Mouse (Mus musculus) stomach, postnatal 0 days (tissue): ENCODE data around the gene Tbc1d7. TPM values are rescaled to one million over a fixed set of nuclear protein-coding genes. Genes with fewer than 3 reads are reported as not detected.

Experiments used
- ATAC-seq: fragments of 200-750 bp; cut with Nextera tagmentation; 2 replicates; pipeline ENCODE4 v1.8.0; 2017; ENCODE audit not compliant: low FRiP score, low TSS enrichment
- DNase-seq: peaks from one replicate; pipeline ENCODE4 v3.0.0-alpha.2; 2016; ENCODE audit warnings: low spot score
- H3K27ac ChIP-seq: fragments of 300-500 bp; sonication (generic); replicated peaks from 2 replicates; pipeline ENCODE4 v1.5.1; 2014; ENCODE audit warnings: mild to moderate bottlenecking, control low read depth
- H3K27me3 ChIP-seq: fragments of 300-500 bp; sonication (generic); 2 replicates; pipeline ENCODE4 v1.6.1; 2014; ENCODE audit warnings: low read length; ENCODE audit not compliant: control insufficient read depth, insufficient read depth
- H3K36me3 ChIP-seq: fragments of 300-500 bp; sonication (generic); 2 replicates; pipeline ENCODE4 v1.6.1; 2014; ENCODE audit warnings: low read length, mixed read lengths; ENCODE audit not compliant: control insufficient read depth, insufficient read depth
- H3K4me1 ChIP-seq: fragments of 300-500 bp; sonication (generic); replicated peaks from 2 replicates; pipeline ENCODE4 v1.6.1; 2014; ENCODE audit warnings: antibody characterized with exemption; ENCODE audit not compliant: control insufficient read depth, insufficient read depth
- H3K4me2 ChIP-seq: fragments of 300-500 bp; sonication (generic); replicated peaks from 2 replicates; pipeline ENCODE4 v1.6.1; 2014; ENCODE audit warnings: low read depth, mild to moderate bottlenecking, control low read depth, moderate library complexity
- H3K4me3 ChIP-seq: fragments of 300-500 bp; sonication (generic); 2 replicates; pipeline ENCODE4 v1.5.1; 2014; ENCODE audit warnings: low read depth, low read length, control low read depth
- H3K9ac ChIP-seq: fragments of 300-500 bp; sonication (generic); 2 replicates; pipeline ENCODE4 v1.6.1; 2014; ENCODE audit warnings: mild to moderate bottlenecking, low read length, control low read depth, mixed read lengths
- H3K9me3 ChIP-seq: fragments of 300-500 bp; sonication (generic); 2 replicates; pipeline ENCODE4 v1.6.1; 2016; ENCODE audit warnings: low read length; ENCODE audit not compliant: control insufficient read depth
- CTCF ChIP-seq: IDR thresholded peaks from 2 replicates; pipeline ENCODE4 v1.5.1; 2016; ENCODE audit warnings: antibody characterized with exemption, low read depth, mild to moderate bottlenecking, moderate library complexity
- EP300 ChIP-seq: optimal IDR thresholded peaks from 2 replicates; pipeline ENCODE3; 2016; ENCODE audit warnings: antibody characterized with exemption
- WGBS: fragments of 180-500 bp; shearing (Covaris S2); extraction: QIAGEN DNeasy Blood & Tissue Kit; methylation state at CpG from one replicate; pipeline ENCODE4 v1.1.7; 2014; 5-methylcytosine and 5-hydroxymethylcytosine counted together
- polyA plus RNA-seq: library from polyadenylated mRNA; unstranded; fragments of >200 nt; fragmentation: Nextera tagmentation; extraction: Ambion mirVana; gene quantifications from 2 replicates; pipeline ENCODE4 v1.2.1, GENCODE M21; 2015

Gene Tbc1d7
- polyA plus RNA-seq: 30.9 and 31.3 TPM in 2 replicates

GRCm38 (mm10) chr13:43171020-43171710, at the start of gene Tbc1d7:
Gene Tbc1d7 (minus strand): TSS chr13:43171501.
- peak; percentile 98 for DNase-seq
- no peaks in the 10 kb centered on the region for H3K9me3 ChIP-seq
- H3K4me1 ChIP-seq: no peaks in the 10 kb centered on the region
- under 1% methylated on average over 33 of the region's 48 CpGs for WGBS
- peak within 1 kb of the TSS; percentile 82 for H3K9ac ChIP-seq
- H3K4me3 ChIP-seq: peak within 1 kb of the TSS; percentile 61
- H3K36me3 ChIP-seq: 0 out of 2 replicates have a peak, but pooled peaks cover 4% of the 10 kb centered on the region
- H3K27ac ChIP-seq: peak within 1 kb of the TSS; percentile 79
- ATAC-seq: peak; percentile 96
- H3K27me3 ChIP-seq: no peaks in the 10 kb centered on the region
- peak within 1 kb of the TSS; percentile 79 for H3K4me2 ChIP-seq
- TF ChIP-seq CTCF (peak; percentile 23; the same call in 1 of the 2 replicates), EP300 (no peak)

DNA sequence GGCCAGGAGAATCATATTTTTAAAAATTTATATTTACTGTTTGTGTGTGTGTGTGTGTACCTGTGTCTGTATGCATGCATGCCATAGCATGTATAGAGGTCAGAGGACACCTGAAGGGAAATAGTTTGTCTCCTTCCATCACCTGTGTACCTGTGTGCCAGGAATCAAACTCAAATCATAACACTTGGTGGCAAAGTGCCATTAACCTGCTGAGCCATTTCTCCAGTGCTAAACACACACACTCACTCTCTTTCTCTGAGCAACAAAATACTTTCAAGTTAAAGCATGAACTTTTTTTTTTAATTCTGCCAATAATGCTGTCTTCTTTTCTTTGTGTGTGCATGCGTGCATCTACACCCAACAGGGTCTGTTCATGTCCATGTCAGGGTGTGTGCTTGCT, 49.3 kb upstream of the Tbc1d7 start:
- no peak for ATAC-seq
- Histone ChIP-seq H3K27me3 (no peaks in the 10 kb centered on the region), H3K4me3 (no peak overlapping the region), H3K36me3 (no peaks in the 10 kb centered on the region), H3K27ac (no peak overlapping the region), H3K4me2 (no peak overlapping the region), H3K9ac (no peak overlapping the region), H3K9me3 (no peaks in the 10 kb centered on the region), H3K4me1 (no peaks in the 10 kb centered on the region; the same call in 1 of the 2 replicates)
- no peak for DNase-seq
- 53% methylated on average over 1 of the region's 1 CpGs for WGBS
- TF ChIP-seq CTCF (no peak), EP300 (no peak)

DNA sequence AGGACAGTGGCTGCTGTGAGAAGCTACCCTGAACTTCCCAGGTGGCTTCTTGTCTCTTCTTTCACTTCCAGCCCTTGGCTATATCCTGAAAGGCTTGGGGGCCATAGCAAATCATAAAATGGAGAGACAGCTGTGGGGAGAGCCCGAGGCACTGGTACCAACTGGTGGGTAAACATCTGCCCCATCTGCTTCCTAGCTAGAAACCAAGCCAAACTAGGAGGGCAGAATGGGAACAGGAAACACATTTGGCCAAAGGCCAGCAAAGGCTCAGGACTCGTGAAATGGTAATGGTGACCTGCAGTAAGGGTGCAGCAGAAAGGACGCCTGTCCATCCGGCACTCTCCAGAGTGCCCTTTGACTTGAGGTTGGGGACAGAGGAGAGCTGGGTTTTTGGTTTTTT, 47.5 kb upstream of the Tbc1d7 start:
- H3K36me3 ChIP-seq: no peaks in the 10 kb centered on the region
- 61% methylated on average over 4 of the region's 4 CpGs for WGBS
- ATAC-seq (no peak), DNase-seq (no peak)
- no peak overlapping the region for H3K4me2 ChIP-seq
- TF ChIP-seq EP300: no peak
- TF ChIP-seq CTCF: no peak
- no peak overlapping the region for H3K4me3 ChIP-seq
- H3K9me3 ChIP-seq: no peaks in the 10 kb centered on the region
- no peak overlapping the region for H3K9ac ChIP-seq
- no peaks in the 10 kb centered on the region for H3K27me3 ChIP-seq
- H3K4me1 ChIP-seq: no peaks in the 10 kb centered on the region; the same call in 1 of the 2 replicates
- H3K27ac ChIP-seq: no peak overlapping the region

- H3K27me3 ChIP-seq: no peaks in the 10 kb centered on the region
- H3K36me3 ChIP-seq: no peaks in the 10 kb centered on the region
- WGBS: 56% methylated on average over 4 of the region's 4 CpGs
- no peak overlapping the region for H3K4me2 ChIP-seq
- no peak overlapping the region for H3K27ac ChIP-seq
- no peak for ATAC-seq
- no peak overlapping the region for H3K9ac ChIP-seq
- no peaks in the 10 kb centered on the region for H3K9me3 ChIP-seq
- no peak for DNase-seq
- H3K4me3 ChIP-seq: no peak overlapping the region
- TF ChIP-seq EP300: no peak
- no peak for TF ChIP-seq CTCF
- H3K4me1 ChIP-seq: no peaks in the 10 kb centered on the region; the same call in 1 of the 2 replicates
These were observed 47.0 kb upstream of the Tbc1d7 start for GRCm38 (mm10) chr13:43218284-43218683.

DNA sequence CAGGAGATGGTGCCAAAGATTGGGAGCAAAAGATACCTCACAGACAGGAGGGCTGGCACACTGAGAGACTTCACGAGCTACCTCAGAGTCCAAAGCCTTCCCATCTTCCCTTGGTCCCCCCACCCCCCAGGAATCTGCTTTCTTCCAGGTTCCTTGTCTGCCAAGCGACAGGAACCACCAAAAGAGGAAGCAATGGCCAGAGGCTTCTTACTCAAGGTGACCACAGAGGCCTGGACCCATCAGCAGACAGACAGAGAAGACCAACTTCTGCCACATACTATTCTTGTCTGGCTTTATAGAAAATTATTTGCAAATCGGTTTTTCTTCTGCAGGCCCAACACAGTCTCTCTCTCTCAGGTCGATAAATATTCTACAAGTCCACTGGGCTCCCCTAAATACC, 46.4 kb upstream of the Tbc1d7 start:
- no peak overlapping the region for H3K9ac ChIP-seq
- DNase-seq (no peak), ATAC-seq (no peak)
- H3K4me2 ChIP-seq: no peak overlapping the region
- no peaks in the 10 kb centered on the region for H3K9me3 ChIP-seq
- H3K4me3 ChIP-seq: no peak overlapping the region
- H3K4me1 ChIP-seq: no peaks in the 10 kb centered on the region; the same call in 1 of the 2 replicates
- no peak overlapping the region for H3K27ac ChIP-seq
- WGBS: 88% methylated on average over 4 of the region's 4 CpGs
- no peaks in the 10 kb centered on the region for H3K27me3 ChIP-seq
- H3K36me3 ChIP-seq: no peaks in the 10 kb centered on the region
- TF ChIP-seq EP300: no peak
- TF ChIP-seq CTCF: no peak

DNA sequence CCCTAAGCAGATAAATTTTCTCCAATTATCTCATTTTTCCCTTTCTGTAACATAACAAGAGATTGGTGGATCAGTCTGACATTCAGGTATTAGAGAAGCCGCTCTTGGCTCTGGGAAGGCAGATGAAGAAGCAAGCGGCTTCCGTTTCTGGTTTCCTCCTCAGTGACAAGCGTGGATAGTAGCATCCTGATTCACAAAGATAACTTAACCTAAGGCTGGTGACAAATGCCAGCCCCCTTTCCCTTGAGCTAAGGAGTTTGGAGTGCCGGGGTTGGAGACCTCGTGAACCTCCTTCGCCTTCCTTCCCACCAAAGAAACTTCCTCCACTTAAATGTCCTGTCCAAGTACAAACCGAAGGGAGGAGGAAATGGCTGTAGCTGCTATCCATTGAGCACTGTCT, 45.8 kb upstream of the Tbc1d7 start:
- no peak overlapping the region for H3K9ac ChIP-seq
- ATAC-seq (no peak), DNase-seq (no peak)
- H3K4me1 ChIP-seq: no peaks in the 10 kb centered on the region; the same call in 1 of the 2 replicates
- WGBS: 85% methylated on average over 8 of the region's 8 CpGs
- TF ChIP-seq CTCF: no peak
- no peak for TF ChIP-seq EP300
- H3K4me3 ChIP-seq: no peak overlapping the region
- no peaks in the 10 kb centered on the region for H3K9me3 ChIP-seq
- no peak overlapping the region for H3K4me2 ChIP-seq
- no peaks in the 10 kb centered on the region for H3K27me3 ChIP-seq
- H3K27ac ChIP-seq: no peak overlapping the region
- no peaks in the 10 kb centered on the region for H3K36me3 ChIP-seq
